Mouse (Mus musculus): ENCODE results near the gene Dhx30.
"Not testable (repeated sequence)": the region's sequence is repeated elsewhere in the genome, so short reads cannot be mapped to it uniquely, and the experiment has no call there.

The Dhx30 gene

GRCm38 (mm10) chr9:110093303-110093702 is 24.3 kb downstream of the Dhx30 start:
- no peak for DNase-seq

- DNase-seq = no peak
These were observed 31.9 kb downstream of the Dhx30 start for GRCm38 (mm10) chr9:110085693-110086092.

- no peak for DNase-seq
These were observed 33.2 kb downstream of the Dhx30 start for GRCm38 (mm10) chr9:110084201-110084964.

GRCm38 (mm10) chr9:110081066-110081465 is 36.6 kb downstream of the Dhx30 start:
- no peak for DNase-seq

- not testable (repeated sequence) for DNase-seq
These were observed 41.2 kb downstream of the Dhx30 start for GRCm38 (mm10) chr9:110076468-110076867.

GRCm38 (mm10) chr9:110071843-110072242 is 45.8 kb downstream of the Dhx30 start:
- peak; percentile 67 to 73 for DNase-seq

GRCm38 (mm10) chr9:110071011-110071410 is 46.6 kb downstream of the Dhx30 start:
- DNase-seq = no peak

GRCm38 (mm10) chr9:110070358-110070757 is 47.3 kb downstream of the Dhx30 start:
- no peak for DNase-seq

- no peak for DNase-seq
These were observed 48.9 kb downstream of the Dhx30 start for GRCm38 (mm10) chr9:110068745-110069144.

- DNase-seq = no peak
These were observed 53.0 kb downstream of the Dhx30 start for GRCm38 (mm10) chr9:110064641-110065040.

GRCm38 (mm10) chr9:110062861-110063260 is 54.8 kb downstream of the Dhx30 start:
- peak in 1 of 2 experiments; percentile 35 for DNase-seq

GRCm38 (mm10) chr9:110062405-110062804 is 55.2 kb downstream of the Dhx30 start:
- peak; percentile 58 to 76 for DNase-seq

- DNase-seq = peak; percentile 38 to 61
These were observed 56.9 kb downstream of the Dhx30 start for GRCm38 (mm10) chr9:110060761-110061160.

- DNase-seq = no peak
These were observed 60.4 kb downstream of the Dhx30 start for GRCm38 (mm10) chr9:110057200-110057599.

GRCm38 (mm10) chr9:110054781-110055180 is 62.8 kb downstream of the Dhx30 start:
- DNase-seq = no peak

GRCm38 (mm10) chr9:110054080-110054421 is 63.6 kb downstream of the Dhx30 start:
- DNase-seq = no peak

GRCm38 (mm10) chr9:110053305-110054079 is 64.1 kb downstream of the Dhx30 start:
- no peak for DNase-seq

- DNase-seq = no peak
These were observed 64.7 kb downstream of the Dhx30 start for GRCm38 (mm10) chr9:110052951-110053304.

- no peak for DNase-seq
These were observed 65.6 kb downstream of the Dhx30 start for GRCm38 (mm10) chr9:110051869-110052661.

- DNase-seq = no peak
These were observed 66.4 kb downstream of the Dhx30 start for GRCm38 (mm10) chr9:110051184-110051583.

GRCm38 (mm10) chr9:110047857-110048256 is 69.8 kb downstream of the Dhx30 start:
- no peak for DNase-seq

- no peak for DNase-seq
These were observed 70.4 kb downstream of the Dhx30 start for GRCm38 (mm10) chr9:110047260-110047659.

GRCm38 (mm10) chr9:110045763-110046377 is 71.8 kb downstream of the Dhx30 start:
- no peak for DNase-seq
